Mouse (Mus musculus) induced T-regulatory cell, adult 2 months (primary cell): ENCODE results near the gene Dnajb6.
A peak's percentile ranks its signal among the peaks of the same experiment; 100 is the strongest.
"Not testable (repeated sequence)": the region's sequence is repeated elsewhere in the genome, so short reads cannot be mapped to it uniquely, and the experiment has no call there.

Experiments
- DNase-seq: peaks from one replicate; pipeline ENCODE4 v3.0.0-alpha.2; 2012; ENCODE audit warnings: low read depth

Gene Dnajb6

GRCm38 (mm10) chr5:29770935-29771334 lies 35.4 kb downstream of the Dnajb6 start:
- no peak for DNase-seq

- no peak for DNase-seq
Observed at GRCm38 (mm10) chr5:29772038-29772437, 36.5 kb downstream of the Dnajb6 start.

- no peak for DNase-seq
Observed at GRCm38 (mm10) chr5:29772651-29773330, 37.3 kb downstream of the Dnajb6 start.

- no peak for DNase-seq
Observed at GRCm38 (mm10) chr5:29773460-29774150, 38.1 kb downstream of the Dnajb6 start.

GRCm38 (mm10) chr5:29775437-29775836 lies 39.9 kb downstream of the Dnajb6 start:
- DNase-seq = no peak

- DNase-seq = no peak
Observed at GRCm38 (mm10) chr5:29778029-29778428, 42.5 kb downstream of the Dnajb6 start.

GRCm38 (mm10) chr5:29779733-29780132 lies 44.2 kb downstream of the Dnajb6 start:
- DNase-seq = not testable (repeated sequence)

GRCm38 (mm10) chr5:29782261-29782660 lies 46.8 kb downstream of the Dnajb6 start:
- DNase-seq = no peak

GRCm38 (mm10) chr5:29784906-29785305 lies 49.4 kb downstream of the Dnajb6 start:
- not testable (repeated sequence) for DNase-seq

- DNase-seq = not testable (repeated sequence)
Observed at GRCm38 (mm10) chr5:29785953-29786352, 50.5 kb downstream of the Dnajb6 start.

GRCm38 (mm10) chr5:29794933-29795332 lies 59.4 kb downstream of the Dnajb6 start:
- not testable (repeated sequence) for DNase-seq

GRCm38 (mm10) chr5:29808940-29809339 lies 73.5 kb downstream of the Dnajb6 start:
- no peak for DNase-seq

GRCm38 (mm10) chr5:29811377-29811921 lies 76.0 kb downstream of the Dnajb6 start:
- not testable (repeated sequence) for DNase-seq

- no peak for DNase-seq
Observed at GRCm38 (mm10) chr5:29816523-29817242, 81.2 kb downstream of the Dnajb6 start.

- DNase-seq = no peak
Observed at GRCm38 (mm10) chr5:29817400-29817799, 81.9 kb downstream of the Dnajb6 start.

GRCm38 (mm10) chr5:29818287-29818686 lies 82.8 kb downstream of the Dnajb6 start:
- no peak for DNase-seq

- DNase-seq = peak; percentile 50
Observed at GRCm38 (mm10) chr5:29824796-29825195, 89.3 kb downstream of the Dnajb6 start.

- DNase-seq = no peak
Observed at GRCm38 (mm10) chr5:29826780-29827179, 91.3 kb downstream of the Dnajb6 start.

GRCm38 (mm10) chr5:29842444-29843166 lies 107.1 kb downstream of the Dnajb6 start:
- no peak for DNase-seq

- DNase-seq = no peak
Observed at GRCm38 (mm10) chr5:29845038-29845437, 109.5 kb downstream of the Dnajb6 start.

- no peak for DNase-seq
Observed at GRCm38 (mm10) chr5:29847494-29847893, 112.0 kb downstream of the Dnajb6 start.

- no peak for DNase-seq
Observed at GRCm38 (mm10) chr5:29848091-29848490, 112.6 kb downstream of the Dnajb6 start.
